Mouse (Mus musculus) myocyte (in vitro differentiated cells): Measurements from ENCODE around the gene Otop3.
"Not testable (repeated sequence)": the region's sequence is repeated elsewhere in the genome, so short reads cannot be mapped to it uniquely, and the experiment has no call there.

ENCODE experiments used
- CEBPB ChIP-seq: IDR thresholded peaks from 2 replicates; pipeline ENCODE4 v1.6.1; 2011; ENCODE audit warnings: mild to moderate bottlenecking, moderate library complexity; ENCODE audit not compliant: poor library complexity, insufficient read depth, severe bottlenecking
- E2F4 ChIP-seq: IDR thresholded peaks from one replicate; pipeline ENCODE4 v1.6.1; 2011; ENCODE audit warnings: mild to moderate bottlenecking, control low read depth, moderate library complexity; ENCODE audit not compliant: insufficient read depth
- MAX ChIP-seq: IDR thresholded peaks from one replicate; pipeline ENCODE4 v1.6.1; 2011; ENCODE audit warnings: low read depth, mild to moderate bottlenecking, control low read depth
- MYOG ChIP-seq, 3 experiments: IDR thresholded peaks; one replicate each; pipeline ENCODE4 v1.6.1; 2011; ENCODE audit warnings: control low read depth in 2 of 3, low read depth in 2 of 3, mild to moderate bottlenecking in 2 of 3; ENCODE audit not compliant: insufficient read length in 2 of 3, control insufficient read depth in 1 of 3, insufficient read depth in 1 of 3
- POLR2A ChIP-seq: IDR thresholded peaks from one replicate; pipeline ENCODE4 v1.6.1; 2011; ENCODE audit warnings: low read depth, mild to moderate bottlenecking, control low read depth, moderate library complexity; ENCODE audit not compliant: insufficient read length
- POLR2AphosphoS2 ChIP-seq: IDR thresholded peaks from one replicate; pipeline ENCODE4 v1.6.1; 2011; ENCODE audit warnings: low read depth, control low read depth; ENCODE audit not compliant: insufficient read length
- REST ChIP-seq: IDR thresholded peaks from one replicate; pipeline ENCODE4 v1.6.1; 2011; ENCODE audit warnings: mild to moderate bottlenecking, control low read depth, moderate library complexity; ENCODE audit not compliant: insufficient read depth, insufficient read length
- TCF12 ChIP-seq: IDR thresholded peaks from one replicate; pipeline ENCODE4 v1.6.1; 2011; ENCODE audit warnings: mild to moderate bottlenecking, control low read depth; ENCODE audit not compliant: poor library complexity, insufficient read depth, severe bottlenecking
- USF1 ChIP-seq: IDR thresholded peaks from one replicate; pipeline ENCODE4 v1.6.1; 2011; ENCODE audit warnings: low read depth, mild to moderate bottlenecking, control low read depth, moderate library complexity

GRCm38 (mm10) chr11:115386859-115387258, 52.3 kb downstream of the Otop3 start:
- not testable (repeated sequence) for TF ChIP-seq POLR2A; TCF12; USF1; CEBPB; MAX; POLR2AphosphoS2; REST; E2F4; MYOG (IDR thresholded peaks at IDR 0.05; ENCODE audit: control insufficient read depth in 1 of 3, insufficient read depth in 1 of 3, insufficient read length in 2 of 3, low read depth in 2 of 3)
